Mouse (Mus musculus) kidney, adult 18-20 months (tissue): Measurements from ENCODE around the gene Cox5b.

ENCODE experiments used
- DNase-seq: peaks from one replicate; pipeline ENCODE4 v3.0.0; 2021

The Cox5b gene

GRCm38 (mm10) chr1:36690671-36691235, 496 bp upstream of the Cox5b start:
- DNase-seq = no peak

- DNase-seq = no peak
Measured at GRCm38 (mm10) chr1:36694871-36695270, 3.6 kb downstream of the Cox5b start.

- DNase-seq = no peak
Measured at GRCm38 (mm10) chr1:36696411-36696810, 5.2 kb downstream of the Cox5b start.

- no peak for DNase-seq
Measured at GRCm38 (mm10) chr1:36697030-36697429, 5.8 kb downstream of the Cox5b start.

GRCm38 (mm10) chr1:36707166-36707565, 15.9 kb downstream of the Cox5b start:
- no peak for DNase-seq

- DNase-seq = no peak
Measured at GRCm38 (mm10) chr1:36707797-36708196, 16.5 kb downstream of the Cox5b start.

GRCm38 (mm10) chr1:36708626-36709025, 17.4 kb downstream of the Cox5b start:
- DNase-seq = no peak

GRCm38 (mm10) chr1:36709055-36709853, 18.0 kb downstream of the Cox5b start:
- peak; percentile 51 for DNase-seq

- DNase-seq = peak; percentile 97
Measured at GRCm38 (mm10) chr1:36709854-36710280, 18.6 kb downstream of the Cox5b start, which contains the start of gene 4933424G06Rik. TSS of gene 4933424G06Rik (plus strand) at chr1:36710149.

GRCm38 (mm10) chr1:36711104-36711503, 19.9 kb downstream of the Cox5b start:
- no peak for DNase-seq

- DNase-seq = no peak
Measured at GRCm38 (mm10) chr1:36714311-36714710, 23.1 kb downstream of the Cox5b start, which contains the start of gene Actr1b. TSS of gene Actr1b (minus strand) at chr1:36714422.

- DNase-seq = no peak
Measured at GRCm38 (mm10) chr1:36718786-36719185, 27.5 kb downstream of the Cox5b start.

GRCm38 (mm10) chr1:36723146-36724056, 32.2 kb downstream of the Cox5b start:
- no peak for DNase-seq

- no peak for DNase-seq
Measured at GRCm38 (mm10) chr1:36724057-36724431, 32.8 kb downstream of the Cox5b start.

- peak; percentile 86 for DNase-seq
Measured at GRCm38 (mm10) chr1:36737300-36737699, 46.1 kb downstream of the Cox5b start.

GRCm38 (mm10) chr1:36739231-36739630, 48.0 kb downstream of the Cox5b start:
- no peak for DNase-seq

- DNase-seq = no peak
Measured at GRCm38 (mm10) chr1:36743046-36743445, 51.8 kb downstream of the Cox5b start.
